Mouse (Mus musculus): ENCODE data around the gene Eif2s1.

Gene Eif2s1

DNA sequence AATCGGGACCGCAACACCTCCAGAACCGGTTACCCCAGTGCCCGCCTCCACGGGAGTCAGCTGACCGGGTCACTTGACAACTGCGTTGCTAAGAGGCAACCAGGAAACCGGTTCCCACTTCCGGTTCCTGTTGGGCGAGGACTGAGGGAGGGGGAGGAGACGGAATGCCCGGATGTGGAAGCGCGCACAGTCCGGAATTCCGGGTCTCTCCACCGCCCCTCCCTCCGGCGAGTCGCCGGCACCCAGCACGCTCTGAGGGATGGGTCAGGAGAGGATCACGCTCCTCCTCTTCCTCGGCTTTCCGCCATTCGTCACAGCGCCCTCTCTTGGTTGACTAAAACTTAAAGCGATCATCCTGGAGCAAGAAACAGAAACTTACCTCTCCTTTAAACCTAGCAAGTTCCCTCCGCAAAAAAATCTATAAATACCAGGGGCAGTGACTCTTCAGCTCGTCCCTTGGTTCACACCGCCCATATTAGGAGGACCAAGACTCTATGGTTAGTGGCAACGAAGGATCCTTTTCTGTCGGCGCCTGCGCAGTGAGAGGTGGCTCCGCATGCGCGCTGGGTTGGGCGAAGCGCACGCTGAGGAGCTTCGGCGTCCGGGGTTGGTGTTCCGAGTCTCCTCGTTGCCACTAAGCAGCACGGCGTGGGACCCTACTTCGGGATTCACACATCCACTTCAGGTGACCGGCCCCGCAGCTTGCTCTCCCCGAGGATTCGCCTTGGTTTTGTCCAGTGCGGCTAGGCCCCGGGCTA is at the start of gene Eif2s1, which contains the start of gene Atp6v1d:
TSS of gene Eif2s1 (plus strand) at position 324 of the 758 bp plus-strand sequence.
TSS of gene Atp6v1d (minus strand) at position 143 of the 758 bp plus-strand sequence.
- peak; percentile 89 to 93 for DNase-seq (ENCODE audit: low spot score in 2 of 2)

DNA sequence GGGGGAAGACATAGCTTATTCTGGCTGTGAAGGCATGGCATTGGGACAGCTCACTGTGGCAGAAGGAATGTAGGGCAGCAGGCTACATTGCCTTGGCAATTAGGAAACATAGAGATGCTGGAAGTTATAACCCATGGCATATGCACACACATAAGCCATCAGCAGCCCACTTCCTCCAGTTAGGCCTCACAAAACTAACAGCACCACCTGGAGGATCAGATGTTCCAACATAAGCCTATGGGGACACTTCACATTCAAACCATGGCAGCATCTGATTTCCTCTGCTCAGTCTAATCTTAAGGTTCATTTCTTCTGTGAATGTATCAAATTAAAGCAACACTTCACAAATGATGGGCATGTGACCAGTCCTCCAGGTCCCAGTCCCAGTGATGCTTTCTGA is 47.2 kb upstream of the Eif2s1 start:
- DNase-seq (ENCODE audit: low spot score in 2 of 2): no peak

DNA sequence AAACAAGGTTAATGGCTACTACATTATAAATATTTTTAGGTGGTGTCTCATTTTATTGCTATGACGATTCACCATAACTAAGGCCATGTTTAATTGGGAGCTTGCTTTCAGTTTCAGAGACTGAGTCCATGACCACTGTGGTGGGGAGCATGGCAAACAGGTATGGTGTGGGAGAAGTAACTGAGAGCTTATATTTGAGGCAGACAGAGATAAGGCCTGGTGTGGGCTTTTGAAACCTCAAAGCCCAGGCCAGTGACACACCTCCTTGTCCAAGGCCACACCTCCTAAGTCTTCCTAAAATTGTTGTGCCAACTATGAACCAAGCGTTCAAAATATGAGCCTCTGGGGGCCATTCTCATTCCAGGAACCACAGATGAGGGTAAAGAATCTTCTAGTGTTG is 27.1 kb upstream of the Eif2s1 start:
- DNase-seq (ENCODE audit: low spot score in 2 of 2): no peak

DNA sequence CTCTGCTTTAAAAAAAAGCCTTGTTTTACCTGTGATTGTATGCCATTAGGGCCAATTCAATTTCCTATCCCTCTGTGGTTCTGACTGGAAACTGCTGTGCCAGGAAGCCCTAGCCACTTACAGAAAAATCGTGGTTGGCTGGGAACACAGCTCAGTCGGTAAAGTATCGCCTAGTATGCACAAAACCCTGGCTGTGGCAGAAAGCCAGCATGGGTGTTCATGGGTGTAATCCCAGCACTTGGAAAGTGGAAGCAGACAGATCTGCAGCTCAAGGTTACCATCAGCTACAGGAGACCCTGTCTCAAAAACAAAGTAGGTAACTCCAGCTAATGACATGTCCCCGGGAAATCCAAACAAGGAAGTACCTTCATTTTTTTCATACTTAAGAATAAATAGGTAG is 21.7 kb upstream of the Eif2s1 start:
- no peak for DNase-seq (ENCODE audit: low spot score in 2 of 2)

DNA sequence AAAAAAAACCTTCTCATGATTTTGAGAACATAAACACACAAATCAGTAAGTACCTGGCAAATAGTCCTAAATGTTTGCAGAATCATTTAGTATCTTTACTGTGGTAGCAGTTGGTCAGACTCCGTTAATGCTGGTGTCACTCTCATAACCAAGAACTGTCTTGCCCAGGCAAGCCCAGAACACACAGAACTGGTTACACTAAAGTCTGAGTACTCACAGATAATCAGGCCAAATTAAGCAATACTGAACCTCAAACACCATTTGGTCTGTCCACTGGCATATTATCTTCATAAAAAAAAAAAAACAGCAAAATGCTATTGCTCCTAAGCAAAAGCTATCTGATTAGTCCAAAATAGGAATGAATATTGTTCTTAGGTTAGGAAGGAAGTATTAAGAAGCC is 19.2 kb upstream of the Eif2s1 start:
- no peak for DNase-seq (ENCODE audit: low spot score in 2 of 2)

DNA sequence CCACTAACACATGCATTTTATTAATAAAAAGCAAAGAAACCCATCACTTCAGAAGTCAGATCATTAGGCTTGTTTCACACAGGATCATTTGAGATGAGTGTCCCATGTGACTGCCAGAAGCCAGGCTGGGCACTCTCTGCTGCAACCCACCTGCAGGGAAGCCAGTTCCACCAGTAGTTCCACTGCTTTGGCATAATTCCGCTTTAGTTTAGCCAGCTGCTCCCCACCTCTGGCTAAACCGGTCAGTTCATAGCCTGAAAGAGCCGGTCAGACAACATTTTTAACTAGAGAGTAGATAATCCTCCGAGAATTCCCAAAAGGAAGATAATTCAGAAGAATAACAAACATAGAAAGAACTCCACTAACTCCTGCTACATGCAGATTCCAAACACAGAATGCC is 13.4 kb upstream of the Eif2s1 start:
- DNase-seq (ENCODE audit: low spot score in 2 of 2): no peak

DNA sequence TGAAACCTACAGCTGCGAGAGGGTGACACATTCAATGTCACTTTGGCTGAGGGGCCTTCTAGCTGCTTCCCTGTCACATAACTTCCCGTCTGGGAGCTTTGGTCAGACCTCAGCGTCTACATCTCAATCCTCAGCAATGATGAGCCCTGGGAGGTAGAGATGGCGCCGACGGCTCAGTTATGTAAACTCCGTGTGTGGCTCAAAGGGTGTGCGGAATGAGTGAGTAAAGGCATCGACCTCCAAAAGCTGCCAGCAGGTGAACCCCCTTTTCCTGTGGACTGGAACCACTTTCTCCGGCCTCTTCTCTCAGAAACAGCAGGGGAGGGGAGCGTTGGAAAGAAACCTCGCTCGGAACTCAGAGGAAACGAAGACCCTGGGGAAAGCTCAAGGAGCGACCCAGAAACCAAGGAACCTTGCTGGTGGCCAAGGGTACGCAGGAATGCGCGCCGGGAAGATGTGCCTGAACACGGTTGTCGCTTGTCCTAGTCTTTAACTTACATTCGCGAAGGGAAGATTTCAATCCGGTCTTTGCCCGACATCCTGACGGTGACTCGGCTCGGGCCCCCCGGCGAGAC is 611 bp upstream of the Eif2s1 start:
- DNase-seq (ENCODE audit: low spot score in 2 of 2): peak in 1 of 2 experiments; percentile 7

DNA sequence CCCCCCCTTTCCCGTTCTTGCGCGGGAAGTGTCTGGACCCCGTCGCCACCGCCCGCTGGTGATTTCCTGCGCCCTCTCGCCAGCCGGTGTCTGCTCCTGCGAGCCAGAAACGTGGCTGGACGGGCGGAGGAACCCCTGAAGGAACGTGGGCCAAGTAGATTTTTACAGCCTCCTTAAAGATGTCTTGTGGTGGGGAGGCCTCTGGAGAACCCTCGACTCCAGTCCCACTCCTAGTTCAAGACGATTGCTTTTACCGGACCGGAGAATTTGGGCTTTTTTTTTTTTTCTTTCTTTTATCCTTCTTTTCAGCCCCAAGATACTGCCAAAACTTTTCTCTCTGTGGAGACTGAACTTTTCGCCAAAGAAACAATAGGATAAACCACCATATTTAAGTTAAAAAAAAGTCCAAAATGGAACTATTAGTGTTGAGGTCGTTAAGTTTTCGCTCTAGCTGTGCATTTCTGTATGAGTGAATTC is 673 bp downstream of the Eif2s1 start:
- DNase-seq (ENCODE audit: low spot score in 2 of 2): no peak

DNA sequence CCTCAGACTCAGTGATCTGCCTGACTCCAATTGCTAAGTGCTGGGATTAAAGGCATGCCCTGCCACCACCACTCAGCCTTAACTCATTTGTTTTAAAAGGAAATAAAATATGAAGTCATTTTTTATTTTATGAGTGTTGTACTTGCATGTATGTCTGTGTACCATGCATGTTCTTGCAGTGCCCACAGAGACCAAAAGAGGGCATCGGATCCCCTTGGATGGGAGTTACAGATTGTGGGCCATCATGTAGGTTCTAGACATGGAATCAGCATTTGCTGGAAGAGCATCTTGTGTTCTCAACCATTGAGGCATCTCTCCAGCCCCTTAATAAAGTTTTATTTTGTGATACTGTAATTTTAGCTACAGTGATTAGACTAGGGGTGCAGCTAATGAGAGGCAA is 3.8 kb downstream of the Eif2s1 start:
- DNase-seq (ENCODE audit: low spot score in 2 of 2): peak; percentile 35 to 38

DNA sequence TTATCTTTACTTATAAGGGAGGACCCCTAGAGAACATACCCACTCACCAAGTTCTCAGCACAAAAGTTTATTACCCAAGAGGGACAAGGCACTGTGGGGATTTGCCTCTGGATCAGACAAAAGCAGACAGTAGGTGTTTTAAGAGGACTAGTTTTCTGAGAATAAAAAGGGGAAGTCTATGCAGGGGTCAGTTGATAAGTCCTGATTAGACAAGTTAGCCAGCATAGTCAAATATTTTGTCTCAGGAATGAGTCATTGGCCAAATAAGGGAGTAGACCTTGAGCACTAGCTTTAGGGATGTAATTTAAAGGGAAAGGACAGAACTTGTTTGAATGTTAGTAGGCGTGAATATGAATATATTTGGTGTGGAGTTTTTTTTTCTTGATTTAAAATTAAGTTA is 6.5 kb downstream of the Eif2s1 start:
- no peak for DNase-seq (ENCODE audit: low spot score in 2 of 2)

DNA sequence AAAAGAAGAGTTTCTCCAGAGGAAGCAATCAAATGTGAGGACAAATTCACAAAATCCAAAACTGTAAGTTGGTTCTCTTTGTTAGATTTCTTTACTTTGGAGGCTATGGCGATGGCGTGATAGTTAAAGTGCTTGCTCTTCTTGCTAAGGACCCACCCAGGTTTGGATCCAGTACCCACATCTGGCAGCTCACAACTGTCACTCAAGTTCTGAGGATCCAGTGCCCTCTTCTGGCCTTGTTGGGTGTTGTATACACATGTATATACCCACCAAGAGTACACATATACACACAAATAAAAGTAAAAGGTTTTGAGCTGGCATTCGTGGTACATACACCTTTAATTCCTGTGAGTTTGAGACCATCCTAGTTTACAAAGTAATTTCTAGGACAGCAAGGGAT is 13.0 kb downstream of the Eif2s1 start:
- DNase-seq (ENCODE audit: low spot score in 2 of 2): no peak

DNA sequence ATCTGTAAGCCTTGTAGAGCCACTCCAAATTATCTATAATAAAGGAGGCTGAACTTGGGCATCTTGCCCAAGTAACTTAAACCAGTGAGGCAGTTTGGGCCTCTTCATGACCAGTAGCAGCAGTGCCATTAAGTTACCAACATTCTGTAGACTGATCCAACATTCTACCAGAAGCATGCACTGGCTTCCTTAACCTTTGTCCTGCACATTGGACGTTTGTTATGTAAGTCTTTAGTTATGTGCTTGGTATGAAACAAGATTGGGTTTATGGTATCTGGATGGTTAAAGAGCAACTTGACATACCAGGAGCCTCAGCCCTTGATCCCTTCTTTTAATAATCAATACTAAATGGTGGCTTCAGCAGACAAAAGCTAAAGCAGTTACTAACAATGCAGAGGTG is 28.4 kb downstream of the Eif2s1 start:
- DNase-seq (ENCODE audit: low spot score in 2 of 2): no peak

DNA sequence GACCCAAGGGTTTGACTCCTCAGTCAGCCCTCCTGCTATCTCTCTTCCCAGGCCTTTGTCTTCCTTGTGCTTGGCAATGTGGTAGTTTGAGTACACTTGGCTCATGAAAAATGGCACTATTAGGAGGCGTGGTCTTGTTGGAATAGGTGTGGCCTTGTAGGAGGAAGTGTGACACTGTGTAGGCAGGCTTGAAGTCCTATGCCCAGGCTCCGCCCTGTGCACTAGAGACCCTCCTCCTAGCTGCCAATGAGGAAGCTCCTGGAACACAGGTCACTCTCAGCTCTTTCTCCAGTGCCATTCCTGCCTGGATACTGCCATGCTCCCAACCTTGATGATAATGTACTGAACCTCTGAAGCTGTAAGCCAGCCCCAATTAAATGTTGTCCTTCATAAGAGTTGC is 29.5 kb downstream of the Eif2s1 start:
- no peak for DNase-seq (ENCODE audit: low spot score in 2 of 2)

DNA sequence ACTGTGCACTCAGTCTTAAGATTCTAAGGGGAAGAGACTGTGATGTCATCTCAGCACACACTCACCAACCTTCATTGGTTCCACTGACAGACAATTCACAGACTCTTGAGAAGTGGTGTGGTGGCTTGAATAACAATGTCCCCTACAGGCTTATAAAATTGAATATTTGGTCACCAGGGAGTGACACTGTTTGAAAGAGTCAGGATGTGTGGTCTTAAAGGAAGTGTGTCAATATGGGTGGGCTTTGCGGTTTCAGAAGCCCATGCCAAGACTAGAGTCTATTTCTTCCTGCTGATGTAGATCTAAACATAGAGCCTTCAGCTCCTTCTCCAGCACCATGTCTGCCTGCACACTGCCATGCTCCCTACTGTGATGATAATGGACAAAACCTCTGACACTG is 36.2 kb downstream of the Eif2s1 start:
- DNase-seq (ENCODE audit: low spot score in 2 of 2): no peak

DNA sequence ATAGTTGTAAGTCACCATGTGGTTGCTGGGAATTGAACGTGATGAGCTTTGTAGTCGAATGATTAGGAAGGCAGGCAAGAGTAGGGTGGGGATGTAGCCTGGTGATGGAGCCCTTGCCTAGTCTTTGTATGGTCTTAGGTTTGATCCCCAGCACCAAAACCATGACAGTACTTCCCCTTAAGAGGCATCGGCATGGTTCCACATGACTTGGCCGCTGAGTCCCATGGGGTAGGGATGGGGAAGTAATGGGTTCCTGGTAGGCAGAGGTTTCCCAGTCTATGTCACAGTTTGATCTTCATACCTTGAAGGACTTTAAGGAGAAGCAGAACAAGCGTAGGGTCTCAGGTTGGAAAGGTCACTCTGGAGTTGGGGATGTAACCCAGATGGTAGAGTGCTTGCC is 39.8 kb downstream of the Eif2s1 start:
- no peak for DNase-seq (ENCODE audit: low spot score in 2 of 2)

DNA sequence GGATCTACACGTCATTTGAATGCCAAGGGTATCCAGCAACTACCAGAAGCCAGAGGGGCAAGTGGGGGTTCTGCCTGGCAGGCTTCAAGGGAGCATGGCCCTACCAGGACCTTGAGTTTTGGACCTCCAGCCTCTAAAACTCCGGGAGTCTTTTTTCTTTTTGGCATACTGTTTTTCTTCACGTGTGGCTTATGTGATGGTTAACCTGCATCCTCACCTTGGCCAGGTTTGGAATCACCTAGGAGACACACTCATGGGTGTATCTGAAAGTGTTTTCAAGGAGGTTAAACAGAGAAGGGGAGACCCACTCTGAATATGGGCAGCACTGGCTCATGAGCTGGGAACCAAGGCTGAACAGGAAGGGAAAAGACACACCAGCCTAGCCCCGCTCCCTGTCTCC is 41.7 kb downstream of the Eif2s1 start:
- no peak for DNase-seq (ENCODE audit: low spot score in 2 of 2)

DNA sequence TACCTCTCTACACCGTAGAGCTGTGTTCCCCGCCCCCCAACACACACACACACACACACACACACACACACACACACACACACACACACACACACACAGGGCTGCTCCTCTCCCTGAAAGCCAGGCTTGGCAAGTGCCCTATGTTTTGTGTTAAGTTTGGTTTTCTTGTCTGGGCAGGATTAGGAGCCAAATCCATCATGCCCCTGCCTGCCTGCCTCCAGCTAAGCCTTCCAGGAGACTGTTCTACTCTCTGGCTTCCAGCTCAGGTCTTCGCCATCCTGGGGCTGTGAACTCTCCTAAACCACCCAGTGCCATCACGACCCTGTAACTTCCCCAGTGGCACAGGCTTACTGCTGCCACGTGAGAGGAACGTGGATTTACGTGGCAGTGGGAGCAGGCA is 42.9 kb downstream of the Eif2s1 start:
- DNase-seq (ENCODE audit: low spot score in 2 of 2): no peak

DNA sequence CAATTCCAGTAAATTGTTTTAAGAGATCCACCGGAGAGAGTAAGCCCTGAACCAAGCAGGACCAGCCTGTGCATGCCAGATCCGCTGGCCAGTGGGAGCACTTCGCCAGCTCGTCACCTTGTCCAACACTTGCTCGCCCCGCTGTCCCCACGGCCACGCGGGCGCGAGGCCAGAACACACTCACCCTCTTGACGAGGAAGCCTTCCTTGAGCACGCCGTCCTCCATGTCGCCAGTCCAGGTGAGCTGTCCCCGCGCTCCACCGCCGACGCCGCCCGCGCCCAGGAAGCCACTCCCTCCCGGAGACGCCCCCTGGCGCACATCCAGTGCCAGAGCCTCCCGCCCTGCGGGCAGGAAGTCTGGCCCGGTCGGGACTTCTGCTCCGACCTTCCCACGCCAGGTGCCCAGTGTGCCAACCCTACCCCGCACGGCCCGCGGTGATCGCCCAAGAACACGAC is 45.1 kb downstream of the Eif2s1 start, which contains the start of gene Plek2:
TSS of gene Plek2 (minus strand) at position 258 of the 456 bp plus-strand sequence.
- peak; percentile 83 for DNase-seq (ENCODE audit: low spot score in 2 of 2)

DNA sequence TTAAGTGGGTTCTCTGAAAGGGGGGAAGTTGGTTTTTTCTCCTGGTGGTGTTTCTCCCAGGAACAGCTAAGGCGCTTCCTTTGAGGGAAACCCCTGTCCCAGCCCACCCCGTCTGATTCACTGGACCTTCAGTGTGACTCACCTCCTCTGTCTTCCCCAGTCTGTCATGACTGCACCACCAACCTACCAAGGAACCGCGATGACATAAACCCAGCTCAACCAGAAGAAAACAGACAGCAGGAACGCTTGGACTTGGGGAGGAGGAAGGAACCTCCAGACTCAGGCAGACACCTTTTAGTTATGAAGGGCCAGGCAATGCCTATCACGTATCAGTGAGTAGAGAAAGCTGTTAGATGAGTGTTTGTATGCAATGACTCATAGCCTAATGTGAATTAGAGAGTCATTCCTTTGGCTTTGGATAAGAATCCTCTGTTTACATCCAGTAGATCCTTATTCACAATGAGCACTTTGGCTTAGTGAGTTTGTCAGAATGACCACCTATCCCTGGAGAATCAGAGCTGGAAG is 46.5 kb downstream of the Eif2s1 start:
- no peak for DNase-seq (ENCODE audit: low spot score in 2 of 2)

DNA sequence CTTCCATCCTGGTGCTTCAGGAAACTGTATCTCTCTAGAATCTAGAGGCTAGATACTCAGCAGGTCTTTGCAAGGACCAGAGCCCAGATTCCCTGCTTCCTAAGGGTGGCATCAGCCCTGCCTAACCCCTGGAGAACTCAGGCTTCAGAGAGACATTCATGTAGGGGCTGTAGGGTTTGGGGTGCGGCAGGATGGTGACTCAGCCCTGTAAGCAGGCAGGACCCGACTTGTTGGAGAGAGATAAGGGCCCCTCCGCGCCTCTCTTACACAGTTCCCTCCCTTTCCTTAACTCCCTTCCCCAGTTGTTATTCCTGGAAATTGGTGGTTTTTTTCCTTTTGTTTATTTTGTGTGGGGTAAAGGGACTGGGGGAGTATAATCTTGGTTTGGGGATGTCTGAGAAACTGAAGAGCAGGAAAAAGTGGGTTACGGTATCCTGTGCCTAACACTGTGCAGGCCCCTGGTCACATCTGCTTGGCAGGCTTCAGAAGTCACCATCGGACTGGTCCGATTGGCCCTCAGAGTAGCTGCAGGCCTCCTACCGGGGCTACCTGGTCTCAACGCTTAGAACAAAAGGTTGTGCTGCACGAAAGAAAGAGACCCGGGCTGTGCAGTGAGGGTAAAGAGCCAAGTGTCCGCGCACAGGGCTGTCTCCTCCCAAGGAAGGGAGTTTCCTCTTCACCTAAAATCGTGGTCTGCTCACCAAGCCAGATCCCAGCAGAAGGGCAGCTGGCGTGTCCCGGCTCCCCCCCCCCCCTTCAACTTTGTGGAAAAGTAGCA is 49.3 kb downstream of the Eif2s1 start:
- peak; percentile 37 to 43 for DNase-seq (ENCODE audit: low spot score in 2 of 2)

DNA sequence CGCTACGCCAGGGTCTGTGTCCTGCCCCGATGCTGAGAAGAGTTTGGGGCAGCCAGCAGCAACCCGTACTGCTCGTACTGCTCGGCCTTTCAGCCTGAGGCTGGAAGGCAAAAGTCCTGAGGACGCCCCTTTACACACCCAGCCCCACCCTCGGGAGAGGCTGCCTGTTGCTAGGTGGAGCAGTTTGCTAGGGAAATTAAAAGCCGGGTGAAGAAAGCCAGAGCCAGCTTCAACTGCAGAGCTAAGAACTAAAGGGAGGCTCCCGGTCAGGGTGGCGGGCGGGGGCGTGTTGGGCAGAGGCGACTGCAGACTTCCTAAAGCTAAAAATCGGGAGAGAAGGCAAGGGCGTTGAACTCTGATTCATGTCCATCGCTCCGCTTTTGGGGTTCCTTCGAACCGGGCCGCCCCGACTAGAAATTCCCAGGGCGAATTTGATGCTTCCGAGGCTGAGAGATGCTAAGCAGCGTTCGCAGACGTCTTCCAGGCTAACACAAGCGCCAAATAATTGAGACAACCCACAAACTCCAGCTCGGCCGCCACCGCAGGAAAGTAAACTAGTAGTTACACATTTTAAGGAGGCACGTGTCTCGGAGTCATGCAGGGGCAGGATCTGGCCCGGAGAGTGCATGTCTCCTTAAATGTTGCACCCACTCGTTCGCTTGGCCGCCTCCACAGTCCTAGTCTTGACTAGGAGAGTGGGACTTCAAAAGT is 50.2 kb downstream of the Eif2s1 start:
- DNase-seq (ENCODE audit: low spot score in 2 of 2): peak; percentile 56 to 66

DNA sequence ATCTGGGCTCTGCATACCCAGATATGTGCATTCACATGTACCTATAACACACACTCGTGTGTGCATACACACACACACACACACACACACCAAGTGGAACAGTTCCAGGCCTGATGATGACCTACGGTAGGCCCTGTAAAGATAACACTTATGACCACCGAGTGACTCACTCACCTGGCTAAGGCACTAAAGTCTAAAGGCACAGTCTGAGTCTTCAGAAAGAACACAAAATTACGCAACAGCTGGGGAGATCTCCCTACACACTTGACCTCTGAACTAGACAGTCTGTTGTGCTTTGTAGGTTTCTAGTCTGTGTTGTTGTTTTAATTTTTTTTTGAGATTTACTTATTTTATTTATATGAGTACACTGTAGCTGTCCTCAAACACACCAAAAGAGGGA is 52.8 kb downstream of the Eif2s1 start:
- no peak for DNase-seq (ENCODE audit: low spot score in 2 of 2)
